Mouse (Mus musculus) lung, adult 2 months (tissue): ENCODE data around the gene Keg1. TPM values are rescaled to one million over a fixed set of nuclear protein-coding genes. Genes with fewer than 3 reads are reported as not detected.

Experiments
- DNase-seq: peaks from one replicate; pipeline ENCODE4 v3.0.0; 2022
- H3K4me1 ChIP-seq: fragments of 200-500 bp; 2 replicates; pipeline ENCODE4 v1.6.1; 2011; ENCODE audit warnings: low read length; ENCODE audit not compliant: control insufficient read depth, insufficient read depth
- H3K4me3 ChIP-seq: fragments of 200-500 bp; replicated peaks from 2 replicates; pipeline ENCODE3; 2011; ENCODE audit warnings: low read depth, mild to moderate bottlenecking, control low read depth, low read length; ENCODE audit errors: extremely low read depth
- CTCF ChIP-seq: fragments of 200-500 bp; IDR thresholded peaks from 2 replicates; pipeline ENCODE4 v1.5.1; 2011; ENCODE audit warnings: mild to moderate bottlenecking, low read length, control low read depth; ENCODE audit not compliant: insufficient read depth
- POLR2A ChIP-seq: fragments of 200-500 bp; IDR thresholded peaks from 2 replicates; pipeline ENCODE4 v1.6.1; 2011; ENCODE audit warnings: low read depth, mild to moderate bottlenecking, control low read depth, low read length, borderline replicate concordance; ENCODE audit errors: extremely low read depth
- WGBS: fragments of 180-500 bp; shearing (Covaris S2); methylation state at CpG from one replicate; pipeline ENCODE4 v1.1.7; 2018; 5-methylcytosine and 5-hydroxymethylcytosine counted together
- polyA plus RNA-seq: library from polyadenylated mRNA; depleted of rRNA; stranded (reverse); fragments of >200 nt; gene quantifications from 2 replicates; pipeline ENCODE4 v1.2.3, GENCODE M21; 2012; rRNA removed

The Keg1 gene
- polyA plus RNA-seq, 1 experiment, result 0.06 TPM

DNA sequence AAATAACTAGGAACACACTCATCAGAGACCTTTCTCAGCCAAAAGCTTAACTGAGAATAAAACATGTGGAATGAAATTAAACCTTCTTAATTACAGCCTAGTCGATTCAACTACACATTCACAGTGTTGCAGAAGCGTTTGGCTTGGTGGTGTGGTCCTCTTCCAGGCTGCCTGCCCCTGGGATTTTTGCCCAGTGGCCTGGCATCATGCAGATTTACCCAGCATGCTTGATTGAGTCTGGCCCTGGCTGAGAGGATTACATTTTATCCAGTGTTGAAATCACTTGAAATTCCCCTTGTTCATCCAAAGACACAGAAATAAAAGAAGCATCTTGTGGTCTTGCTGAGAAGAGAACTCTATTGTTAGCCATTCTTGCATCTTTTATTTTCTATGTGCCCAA is 64.1 kb downstream of the Keg1 start:
- DNase-seq, result no peak
- TF ChIP-seq CTCF (no peak), POLR2A (no peak)
- Histone ChIP-seq H3K4me1 (no peaks in the 10 kb centered on the region), H3K4me3 (no peak overlapping the region)
- WGBS, result 61% methylated on average over 2 of the region's 2 CpGs

DNA sequence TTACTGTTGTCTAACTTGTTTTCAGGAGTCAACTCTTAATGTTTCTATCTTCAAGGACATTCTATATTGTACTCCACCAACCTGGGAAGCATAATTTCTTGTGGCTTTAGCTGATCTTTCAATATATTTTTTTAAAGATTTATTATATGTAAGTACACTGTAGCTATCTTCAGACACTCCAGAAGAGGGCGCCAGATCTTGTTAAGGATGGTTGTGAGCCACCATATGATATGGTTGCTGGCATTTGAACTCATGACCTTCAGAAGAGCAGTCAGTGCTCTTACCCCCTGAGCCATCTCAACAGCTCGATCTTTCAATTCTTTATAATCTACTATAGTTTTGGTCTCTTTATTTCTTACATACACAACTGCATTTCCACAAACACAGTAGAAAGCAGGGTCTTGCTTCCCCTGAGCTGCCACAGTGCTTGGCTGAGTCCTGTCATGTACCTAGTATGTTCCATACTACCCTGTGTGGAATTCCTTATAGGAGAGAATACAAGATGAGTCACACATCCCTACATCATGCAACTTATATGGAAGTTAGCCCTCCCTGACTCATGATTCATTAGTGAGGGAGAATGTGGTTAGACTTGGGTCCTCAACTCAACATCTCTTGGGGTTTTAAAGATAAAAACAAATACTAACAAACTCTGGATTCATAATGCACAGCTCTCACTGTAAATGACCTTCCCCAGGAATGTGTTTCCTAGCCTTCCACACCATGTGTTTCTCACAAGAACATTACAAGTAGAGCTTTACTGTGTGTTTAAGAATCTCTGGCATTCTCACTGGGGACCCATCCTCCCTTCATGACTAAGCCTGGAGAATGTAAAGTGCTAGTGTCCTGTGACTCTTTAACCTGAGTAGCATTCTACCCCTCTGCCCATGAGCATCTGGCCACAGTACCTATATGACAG is 66.9 kb downstream of the Keg1 start:
- H3K4me1 ChIP-seq, result no peaks in the 10 kb centered on the region
- WGBS, result 58% methylated on average over 2 of the region's 2 CpGs
- H3K4me3 ChIP-seq, result no peak overlapping the region
- TF ChIP-seq CTCF, result no peak
- DNase-seq, result no peak

DNA sequence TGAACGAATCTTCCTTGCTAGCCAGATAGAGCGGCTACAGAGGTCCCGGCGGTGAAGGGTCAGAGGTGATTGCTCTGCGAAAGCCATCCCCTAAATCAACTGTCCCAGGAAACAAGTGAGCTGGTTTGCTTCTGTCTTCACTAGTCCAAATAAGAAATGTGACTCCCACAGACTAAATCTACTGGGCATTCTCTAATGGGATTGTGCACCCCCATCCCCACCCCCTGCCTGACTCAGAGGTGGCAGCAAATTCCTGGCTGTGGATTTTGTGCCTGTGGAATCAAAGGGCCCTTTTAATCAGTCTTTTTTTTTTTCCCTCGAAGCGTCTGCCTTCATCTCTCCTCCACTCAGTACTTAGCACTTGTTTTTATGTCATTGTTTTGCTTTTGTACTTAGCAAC is 69.7 kb downstream of the Keg1 start, which contains the start of gene Cntf:
Gene Cntf, minus strand, starts transcription at position 325 of the 400 bp plus-strand sequence.
- H3K4me1 ChIP-seq, result no peaks in the 10 kb centered on the region
- TF ChIP-seq POLR2A (no peak), CTCF (no peak)
- 72% methylated on average over 7 of the region's 7 CpGs for WGBS
- no peak within 1 kb of the TSS for H3K4me3 ChIP-seq
- DNase-seq, result no peak

Other genes starting within 250 kb of the Keg1 start
- 22.2 and 35.3 TPM in 2 replicates for gene Mpeg1, start 235.0 kb upstream of the Keg1 start, polyA plus RNA-seq
- gene Dtx4, start 194.3 kb upstream of the Keg1 start, polyA plus RNA-seq, result 10.3 and 13.8 TPM in 2 replicates
- gene Fam111a, start 150.0 kb upstream of the Keg1 start, polyA plus RNA-seq, result 1.4 and 2.8 TPM in 2 replicates
- gene Gm4952, start 95.8 kb upstream of the Keg1 start, polyA plus RNA-seq, result not detected in 2 replicates
- not detected in 2 replicates for gene Glyat, start 62.5 kb upstream of the Keg1 start, polyA plus RNA-seq
- not detected in 2 replicates for gene Olfr1442, start 25.3 kb upstream of the Keg1 start, polyA plus RNA-seq
- gene Olfr1443, start 17.7 kb upstream of the Keg1 start, polyA plus RNA-seq, result not detected in 2 replicates
- 0.70 and 1.0 TPM in 2 replicates for gene Cntf, start 69.8 kb downstream of the Keg1 start, polyA plus RNA-seq
- gene Zfp91, start 100.3 kb downstream of the Keg1 start, polyA plus RNA-seq, result 10.9 and 14.7 TPM in 2 replicates
- 3.8 and 6.1 TPM in 2 replicates for gene Lpxn, start 100.4 kb downstream of the Keg1 start, polyA plus RNA-seq
- gene Gm5244, start 150.9 kb downstream of the Keg1 start, polyA plus RNA-seq, result not detected in 2 replicates
- not detected in 2 replicates for gene Olfr1444, start 161.5 kb downstream of the Keg1 start, polyA plus RNA-seq
- not detected in 2 replicates for gene Olfr1445, start 188.1 kb downstream of the Keg1 start, polyA plus RNA-seq
- gene Olfr1446, start 197.7 kb downstream of the Keg1 start, polyA plus RNA-seq, result not detected in 2 replicates
- not detected in 2 replicates for gene Olfr1447, start 208.0 kb downstream of the Keg1 start, polyA plus RNA-seq
- not detected in 2 replicates for gene Olfr1448, start 228.6 kb downstream of the Keg1 start, polyA plus RNA-seq
- not detected in 2 replicates for gene Olfr1449, start 235.1 kb downstream of the Keg1 start, polyA plus RNA-seq